Mouse (Mus musculus) colon, adult 2 months (tissue): ENCODE data around the gene Rpap2. TPM values are rescaled to one million over a fixed set of nuclear protein-coding genes. Genes with fewer than 3 reads are reported as not detected.

Experiments used
- polyA plus RNA-seq: library from polyadenylated mRNA; depleted of rRNA; stranded (reverse); fragments of >200 nt; gene quantifications from 2 replicates; pipeline ENCODE4 v1.2.3, GENCODE M21; 2012; rRNA removed

Gene Rpap2
- 2.2 and 2.4 TPM in 2 replicates for polyA plus RNA-seq

DNA sequence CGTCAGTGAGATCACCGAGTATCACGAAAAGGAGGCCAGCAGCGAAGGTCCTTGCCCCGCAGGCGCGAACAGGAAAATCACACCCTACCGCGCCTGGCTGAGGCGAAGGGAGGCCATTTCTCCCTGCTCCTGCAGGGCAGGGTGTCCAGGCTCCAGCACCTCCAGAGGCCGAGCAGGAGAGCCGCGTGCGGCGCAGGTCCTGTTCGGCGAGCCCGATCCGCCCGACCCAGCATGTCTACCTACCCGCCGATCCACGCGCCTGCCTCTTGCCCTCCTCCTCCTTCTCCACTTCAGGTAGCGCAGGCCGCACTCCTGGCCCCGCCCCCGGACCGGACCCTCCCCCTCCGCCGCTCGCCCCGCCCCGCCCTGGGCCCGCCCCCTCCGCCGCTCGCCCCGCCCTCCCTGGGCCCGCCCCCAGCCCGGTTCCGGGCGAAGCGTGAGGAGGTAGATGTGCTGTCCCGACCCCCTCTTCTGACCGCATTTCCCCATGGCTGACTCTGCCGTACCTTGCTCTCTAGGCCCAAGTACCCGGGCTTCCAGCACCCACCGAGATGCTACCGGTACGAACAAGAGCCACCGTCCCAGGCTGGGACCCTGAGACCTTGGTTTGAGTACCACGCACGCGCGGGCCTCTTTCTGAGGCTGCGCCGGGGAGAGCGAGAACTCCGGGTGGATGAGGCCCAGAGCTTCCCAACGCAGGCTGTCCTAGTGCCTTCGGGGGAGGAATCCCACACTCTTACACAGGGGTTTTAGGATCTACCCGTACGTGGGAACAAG lies at the start of gene Rpap2, which contains the start of gene Glmn:
Rpap2 (plus strand) TSS at position 73 of the 777 bp plus-strand sequence.
Glmn (minus strand) TSS at position 588 of the 777 bp plus-strand sequence.

Other genes with a start within 250 kb of the Rpap2 start
- gene Ephx4, start 194.6 kb upstream of the Rpap2 start, polyA plus RNA-seq, result 14.0 and 14.8 TPM in 2 replicates
- not detected in 2 replicates for gene Lpcat2b, start 165.8 kb upstream of the Rpap2 start, polyA plus RNA-seq
- gene Btbd8, start 159.4 kb upstream of the Rpap2 start, polyA plus RNA-seq, result 0.79 and 1.4 TPM in 2 replicates
- gene Gm42669, start 89.8 kb upstream of the Rpap2 start, polyA plus RNA-seq, result 0.07 TPM in 1 of 2 replicates, not detected in the other
- gene 1700028K03Rik, start 62.7 kb upstream of the Rpap2 start, polyA plus RNA-seq, result not detected in 2 replicates
- 0.57 and 0.64 TPM in 2 replicates for gene Glmn, start 515 bp downstream of the Rpap2 start, polyA plus RNA-seq
- gene Gfi1, start 128.7 kb downstream of the Rpap2 start, polyA plus RNA-seq, result 22.6 and 24.7 TPM in 2 replicates
- gene Ube2d2b, start 232.7 kb downstream of the Rpap2 start, polyA plus RNA-seq, result not detected in 2 replicates